Mouse (Mus musculus) heart, embryonic 16.5 days (tissue): ENCODE results near the gene Cmtm7. TPM values are rescaled to one million over a fixed set of nuclear protein-coding genes. Genes with fewer than 3 reads are reported as not detected.

Experiments used
- polyA plus RNA-seq: library from polyadenylated mRNA; unstranded; fragments of >200 nt; fragmentation: Nextera tagmentation; extraction: Ambion mirVana; gene quantifications from 2 replicates; pipeline ENCODE4 v1.2.1, GENCODE M21; 2015

The Cmtm7 gene
- polyA plus RNA-seq, 1 experiment from 2014 or later: 138 TPM

Other genes starting within 250 kb of the Cmtm7 start
- gene Trim71, start 217.5 kb downstream of the Cmtm7 start, polyA plus RNA-seq: 0.03 and 0.05 TPM in 2 replicates
- 38.6 and 41.4 TPM in 2 replicates for gene Cnot10, start 141.7 kb downstream of the Cmtm7 start, polyA plus RNA-seq
- gene Dync1li1, start 93.1 kb downstream of the Cmtm7 start, polyA plus RNA-seq: 69.2 and 76.0 TPM in 2 replicates
- 51.0 and 51.6 TPM in 2 replicates for gene Cmtm6, start 50.7 kb downstream of the Cmtm7 start, polyA plus RNA-seq
- gene Cmtm8, start 62.3 kb upstream of the Cmtm7 start, polyA plus RNA-seq: 16.0 and 25.0 TPM in 2 replicates
- gene Gpd1l, start 152.1 kb upstream of the Cmtm7 start, polyA plus RNA-seq: 18.0 and 19.5 TPM in 2 replicates
- 3.5 and 5.1 TPM in 2 replicates for gene Osbpl10, start 196.7 kb upstream of the Cmtm7 start, polyA plus RNA-seq
- 125 and 458 TPM in 2 replicates for gene Rps27rt, start 200.9 kb upstream of the Cmtm7 start, polyA plus RNA-seq